Mouse (Mus musculus) layer of hippocampus, adult 9-11 months (tissue): ENCODE data around the gene Ifnl3.

Experiments used
- DNase-seq: peaks from one replicate; pipeline ENCODE4 v3.0.0; 2022

Gene Ifnl3

GRCm38 (mm10) chr7:28547154-28547553 is 24.5 kb downstream of the Ifnl3 start, which contains the start of gene Nccrp1:
Nccrp1 (minus strand) TSS chr7:28547254.
- DNase-seq, result no peak

GRCm38 (mm10) chr7:28547628-28548027 is 25.0 kb downstream of the Ifnl3 start:
- DNase-seq, result no peak

- DNase-seq, result no peak
Observed at GRCm38 (mm10) chr7:28553076-28553475, 30.4 kb downstream of the Ifnl3 start.

- no peak for DNase-seq
Observed at GRCm38 (mm10) chr7:28555939-28556535, 33.4 kb downstream of the Ifnl3 start.

- no peak for DNase-seq
Observed at GRCm38 (mm10) chr7:28557069-28557468, 34.4 kb downstream of the Ifnl3 start.

GRCm38 (mm10) chr7:28557708-28558107 is 35.1 kb downstream of the Ifnl3 start:
- DNase-seq, result no peak

GRCm38 (mm10) chr7:28558486-28558885 is 35.9 kb downstream of the Ifnl3 start:
- DNase-seq, result no peak

- DNase-seq, result no peak
Observed at GRCm38 (mm10) chr7:28560856-28561255, 38.2 kb downstream of the Ifnl3 start.

- no peak for DNase-seq
Observed at GRCm38 (mm10) chr7:28561967-28562366, 39.3 kb downstream of the Ifnl3 start.

GRCm38 (mm10) chr7:28562371-28562770 is 39.7 kb downstream of the Ifnl3 start:
- DNase-seq, result no peak

- DNase-seq, result no peak
Observed at GRCm38 (mm10) chr7:28562951-28563350, 40.3 kb downstream of the Ifnl3 start.

- DNase-seq, result no peak
Observed at GRCm38 (mm10) chr7:28565407-28565806, 42.8 kb downstream of the Ifnl3 start.

- DNase-seq, result no peak
Observed at GRCm38 (mm10) chr7:28567539-28567938, 44.9 kb downstream of the Ifnl3 start.

GRCm38 (mm10) chr7:28568253-28568652 is 45.6 kb downstream of the Ifnl3 start:
- peak; percentile 68 for DNase-seq

GRCm38 (mm10) chr7:28570291-28570981 is 47.8 kb downstream of the Ifnl3 start:
- DNase-seq, result no peak

GRCm38 (mm10) chr7:28570982-28571682 is 48.5 kb downstream of the Ifnl3 start:
- no peak for DNase-seq

- no peak for DNase-seq
Observed at GRCm38 (mm10) chr7:28572689-28573088, 50.1 kb downstream of the Ifnl3 start.

GRCm38 (mm10) chr7:28573236-28573635 is 50.6 kb downstream of the Ifnl3 start:
- no peak for DNase-seq
